Mouse (Mus musculus): ENCODE results near the gene Zfp964. TPM values are rescaled to one million over a fixed set of nuclear protein-coding genes. Genes with fewer than 3 reads are reported as not detected.

Gene Zfp964
- polyA plus RNA-seq, 1 experiment from 2014 or later: 2.2 TPM

DNA sequence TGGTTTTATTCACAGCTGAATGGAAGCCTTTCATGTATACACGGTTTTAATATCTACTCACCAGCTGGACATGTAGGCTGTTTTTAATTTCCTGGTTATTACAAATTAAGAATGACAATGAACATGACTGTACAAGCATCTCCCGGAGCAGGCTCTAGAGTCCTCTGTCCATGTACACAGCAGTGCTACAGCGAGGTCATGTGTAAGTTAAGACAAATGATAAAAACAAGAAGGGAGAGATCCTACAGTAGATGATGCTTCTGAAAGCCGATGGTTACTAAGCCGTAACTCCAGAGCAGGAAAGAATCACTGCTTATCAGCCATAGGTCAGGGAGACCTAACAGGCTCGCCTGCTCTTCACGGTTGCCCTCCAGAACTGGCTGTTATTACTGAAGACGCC lies 59.2 kb downstream of the Zfp964 start:
- Histone ChIP-seq H3K4me2 (replicated peaks) (no peak overlapping the region), H3K27me3 (ENCODE audit: control insufficient read depth, insufficient read depth, low read length) (no peaks in the 10 kb centered on the region), H3K4me1 (replicated peaks; ENCODE audit: control insufficient read depth, insufficient read depth, low read length) (peaks cover 14% of the 10 kb centered on the region), H3K9me3 (ENCODE audit: control insufficient read depth, low read length) (no peaks in the 10 kb centered on the region), H3K9ac (no peak overlapping the region), H3K4me3 (replicated peaks; ENCODE audit: low read length) (no peak overlapping the region), H3K27ac (no peak overlapping the region), H3K36me3 (replicated peaks; ENCODE audit: control insufficient read depth, insufficient read depth) (peaks cover 33% of the 10 kb centered on the region)
- no peak for DNase-seq (ENCODE audit: low spot score)
- WGBS: 93% methylated on average over 8 of the region's 8 CpGs
- ATAC-seq (ENCODE audit: low FRiP score): no peak

DNA sequence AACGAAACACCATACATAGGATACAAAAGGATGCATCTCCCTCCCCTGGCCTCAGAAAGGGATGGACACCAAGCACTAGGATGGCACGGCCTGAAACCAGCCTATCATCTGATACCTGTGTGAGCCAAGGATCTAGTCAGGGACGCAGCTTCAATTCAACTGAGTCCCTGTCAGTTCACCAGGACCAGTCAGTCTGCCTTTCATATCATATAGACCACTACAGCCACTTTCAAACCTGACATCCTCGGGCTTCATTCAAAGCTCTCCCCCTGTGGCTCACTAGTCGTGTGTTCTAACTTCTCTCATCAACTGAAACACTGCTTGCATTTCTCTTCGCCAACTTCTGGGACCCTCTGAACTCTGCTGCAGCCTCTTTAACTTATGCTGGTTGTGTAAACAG lies 61.1 kb downstream of the Zfp964 start:
- H3K4me2 ChIP-seq (replicated peaks): peak overlapping the region; percentile 57
- H3K4me1 ChIP-seq (replicated peaks; ENCODE audit: control insufficient read depth, insufficient read depth, low read length): peaks cover 14% of the 10 kb centered on the region
- ATAC-seq (ENCODE audit: low FRiP score) (no peak), DNase-seq (ENCODE audit: low spot score) (no peak)
- no peaks in the 10 kb centered on the region for H3K27me3 ChIP-seq (ENCODE audit: control insufficient read depth, insufficient read depth, low read length)
- H3K4me3 ChIP-seq (replicated peaks; ENCODE audit: low read length): peak overlapping the region; percentile 92; the same call in 1 of the 2 replicates
- no peak overlapping the region for H3K27ac ChIP-seq
- WGBS: 84% methylated on average over 6 of the region's 6 CpGs
- no peaks in the 10 kb centered on the region for H3K9me3 ChIP-seq (ENCODE audit: control insufficient read depth, low read length)
- H3K9ac ChIP-seq: peak overlapping the region; percentile 97; the same call in 1 of the 2 replicates
- H3K36me3 ChIP-seq (replicated peaks; ENCODE audit: control insufficient read depth, insufficient read depth): peaks cover 15% of the 10 kb centered on the region

Other genes with a start within 250 kb of the Zfp964 start
- not detected in 2 replicates for gene Gm9495, start 200.9 kb upstream of the Zfp964 start, polyA plus RNA-seq (2014; fragmentation: Nextera tagmentation; extraction: Ambion mirVana)
- gene Gm7697, start 131.5 kb upstream of the Zfp964 start, polyA plus RNA-seq (2014; fragmentation: Nextera tagmentation; extraction: Ambion mirVana): not detected in 2 replicates
- gene Zfp868, start 28.9 kb upstream of the Zfp964 start, polyA plus RNA-seq (2014; fragmentation: Nextera tagmentation; extraction: Ambion mirVana): 37.7 and 39.2 TPM in 2 replicates
- 24.8 and 29.8 TPM in 2 replicates for gene Zfp869, start 56.2 kb downstream of the Zfp964 start, polyA plus RNA-seq (2014; fragmentation: Nextera tagmentation; extraction: Ambion mirVana)
- 7.4 and 8.4 TPM in 2 replicates for gene Zfp963, start 95.5 kb downstream of the Zfp964 start, polyA plus RNA-seq (2014; fragmentation: Nextera tagmentation; extraction: Ambion mirVana)
- 1.0 and 1.7 TPM in 2 replicates for gene Gm20422, start 120.4 kb downstream of the Zfp964 start, polyA plus RNA-seq (2014; fragmentation: Nextera tagmentation; extraction: Ambion mirVana)
- gene Atp13a1, start 136.7 kb downstream of the Zfp964 start, polyA plus RNA-seq (2014; fragmentation: Nextera tagmentation; extraction: Ambion mirVana): 47.8 and 48.3 TPM in 2 replicates
- gene Zfp866, start 136.7 kb downstream of the Zfp964 start, polyA plus RNA-seq (2014; fragmentation: Nextera tagmentation; extraction: Ambion mirVana): 40.3 and 40.5 TPM in 2 replicates
- 22.1 and 27.7 TPM in 2 replicates for gene Gmip, start 154.2 kb downstream of the Zfp964 start, polyA plus RNA-seq (2014; fragmentation: Nextera tagmentation; extraction: Ambion mirVana)
- 0.99 and 1.6 TPM in 2 replicates for gene Lpar2, start 167.9 kb downstream of the Zfp964 start, polyA plus RNA-seq (2014; fragmentation: Nextera tagmentation; extraction: Ambion mirVana)
- gene Pbx4, start 178.0 kb downstream of the Zfp964 start, polyA plus RNA-seq (2014; fragmentation: Nextera tagmentation; extraction: Ambion mirVana): 52.9 and 59.7 TPM in 2 replicates
- 4.1 and 4.2 TPM in 2 replicates for gene Cilp2, start 233.2 kb downstream of the Zfp964 start, polyA plus RNA-seq (2014; fragmentation: Nextera tagmentation; extraction: Ambion mirVana)
- gene Tssk6, start 247.7 kb downstream of the Zfp964 start, polyA plus RNA-seq (2014; fragmentation: Nextera tagmentation; extraction: Ambion mirVana): 4.6 and 4.7 TPM in 2 replicates
- 201 and 213 TPM in 2 replicates for gene Ndufa13, start 248.1 kb downstream of the Zfp964 start, polyA plus RNA-seq (2014; fragmentation: Nextera tagmentation; extraction: Ambion mirVana)
- 11.0 and 12.3 TPM in 2 replicates for gene Yjefn3, start 248.2 kb downstream of the Zfp964 start, polyA plus RNA-seq (2014; fragmentation: Nextera tagmentation; extraction: Ambion mirVana)

Measured in hindbrain, embryonic 14.5 days (tissue).